Mouse (Mus musculus) gastrocnemius, adult 2 months (tissue): Measurements from ENCODE around the gene Hpca. TPM values are rescaled to one million over a fixed set of nuclear protein-coding genes. Genes with fewer than 3 reads are reported as not detected.

Source experiments
- DNase-seq: peaks from one replicate; pipeline ENCODE4 v3.0.0; 2022
- H3K27ac ChIP-seq: fragments of 200-600 bp; 2 replicates; pipeline ENCODE4 v1.8.1; 2022; ENCODE audit warnings: mild to moderate bottlenecking
- H3K4me3 ChIP-seq: fragments of 200-600 bp; 2 replicates; pipeline ENCODE4 v1.8.1; 2022; ENCODE audit warnings: mild to moderate bottlenecking, moderate library complexity
- CTCF ChIP-seq: fragments of 200-600 bp; IDR thresholded peaks from 2 replicates; pipeline ENCODE4 v1.8.1; 2022; ENCODE audit warnings: antibody characterized with exemption, mild to moderate bottlenecking, moderate library complexity
- intact Hi-C: fragments of 180-260 bp; cut with DNase I; formaldehyde crosslinking; loops from one replicate; pipeline ENCODE4 v1.15.1; 2025
- long read RNA-seq, 2 experiments: library from polyadenylated mRNA; stranded (forward); transcript quantifications; one replicate each; pipeline ENCODE4 v2.0.0; 2021
- total RNA-seq, 2 experiments: library from RNA; stranded (reverse); gene quantifications; 2 replicates each; pipeline ENCODE4 v1.2.3; 2021

Gene Hpca
- not detected for total RNA-seq
- long read RNA-seq, experiment 1, result 0 reads
- long read RNA-seq, experiment 2, result 0 reads

- intact Hi-C loops, result no loop called here
- no peak for TF ChIP-seq CTCF
Observed at GRCm38 (mm10) chr4:129121569-129122086, at the start of gene Hpca. Gene Hpca (minus strand): TSS chr4:129122036.

GRCm38 (mm10) chr4:129161581-129162255 is 39.9 kb upstream of the Hpca start:
- Histone ChIP-seq H3K4me3 (no peak overlapping the region), H3K27ac (no peak overlapping the region)
- no peak for TF ChIP-seq CTCF
- DNase-seq, result no peak
- intact Hi-C loops, result no loop called here

More at GRCm38 (mm10) chr4:129121569-129122086, at the start of gene Hpca:
- no peak for DNase-seq
- H3K27ac ChIP-seq, result no peak within 1 kb of the TSS
- H3K4me3 ChIP-seq, result peak within 1 kb of the TSS; percentile 55

- no peak overlapping the region for H3K27ac ChIP-seq
- DNase-seq, result no peak
- no peak for TF ChIP-seq CTCF
- intact Hi-C loops, result no loop called here
- H3K4me3 ChIP-seq, result no peak overlapping the region
Observed at GRCm38 (mm10) chr4:129161076-129161475, 39.2 kb upstream of the Hpca start.

- intact Hi-C loops, result no loop called here
- TF ChIP-seq CTCF, result no peak
- no peak overlapping the region for H3K4me3 ChIP-seq
- no peak overlapping the region for H3K27ac ChIP-seq
- DNase-seq, result no peak
Observed at GRCm38 (mm10) chr4:129158549-129158948, 36.7 kb upstream of the Hpca start.

- Histone ChIP-seq H3K4me3 (no peak overlapping the region), H3K27ac (no peak overlapping the region)
- TF ChIP-seq CTCF, result no peak
- intact Hi-C loops, result no loop called here
- no peak for DNase-seq
Observed at GRCm38 (mm10) chr4:129157541-129157940, 35.7 kb upstream of the Hpca start.

GRCm38 (mm10) chr4:129151276-129151811 is 29.5 kb upstream of the Hpca start:
- no peak for TF ChIP-seq CTCF
- DNase-seq, result no peak
- H3K4me3 ChIP-seq, result no peak overlapping the region
- intact Hi-C loops, result no loop called here
- no peak overlapping the region for H3K27ac ChIP-seq

GRCm38 (mm10) chr4:129149321-129149720 is 27.5 kb upstream of the Hpca start:
- DNase-seq, result no peak
- intact Hi-C loops, result no loop called here
- TF ChIP-seq CTCF, result no peak
- no peak overlapping the region for H3K27ac ChIP-seq
- no peak overlapping the region for H3K4me3 ChIP-seq

- Histone ChIP-seq H3K27ac (no peak overlapping the region), H3K4me3 (no peak overlapping the region)
- no peak for DNase-seq
- TF ChIP-seq CTCF, result no peak
- intact Hi-C loops, result no loop called here
Observed at GRCm38 (mm10) chr4:129147552-129148103, 25.8 kb upstream of the Hpca start.

- no peak overlapping the region for H3K27ac ChIP-seq
- DNase-seq, result no peak
- intact Hi-C loops, result no loop called here
- no peak overlapping the region for H3K4me3 ChIP-seq
- no peak for TF ChIP-seq CTCF
Observed at GRCm38 (mm10) chr4:129146392-129146791, 24.6 kb upstream of the Hpca start.

- intact Hi-C loops, result no loop called here
- H3K27ac ChIP-seq, result no peak overlapping the region
- DNase-seq, result no peak
Observed at GRCm38 (mm10) chr4:129145943-129146342, 24.1 kb upstream of the Hpca start.

GRCm38 (mm10) chr4:129145411-129145810 is 23.6 kb upstream of the Hpca start:
- no peak overlapping the region for H3K4me3 ChIP-seq
- TF ChIP-seq CTCF, result no peak
- DNase-seq, result no peak
- intact Hi-C loops, result no loop called here
- H3K27ac ChIP-seq, result no peak overlapping the region

More at GRCm38 (mm10) chr4:129145943-129146342, 24.1 kb upstream of the Hpca start:
- H3K4me3 ChIP-seq, result no peak overlapping the region
- no peak for TF ChIP-seq CTCF

GRCm38 (mm10) chr4:129144401-129145367 is 22.8 kb upstream of the Hpca start:
- no peak for TF ChIP-seq CTCF
- H3K27ac ChIP-seq, result peak overlapping the region; percentile 20; the same call in 1 of the 2 replicates
- no peak for DNase-seq
- no peak overlapping the region for H3K4me3 ChIP-seq
- intact Hi-C loops, result no loop called here

GRCm38 (mm10) chr4:129143509-129143908 is 21.7 kb upstream of the Hpca start:
- no peak overlapping the region for H3K27ac ChIP-seq
- no peak overlapping the region for H3K4me3 ChIP-seq
- DNase-seq, result no peak
- intact Hi-C loops, result no loop called here
- no peak for TF ChIP-seq CTCF
